Mouse (Mus musculus) heart, postnatal 0 days (tissue): ENCODE data around the gene Med21.

Source experiments
- CTCF ChIP-seq: IDR thresholded peaks from 2 replicates; pipeline ENCODE4 v1.5.1; 2016; ENCODE audit warnings: antibody characterized with exemption, control low read depth, low read depth
- EP300 ChIP-seq: IDR thresholded peaks from 2 replicates; pipeline ENCODE4 v1.6.1; 2016; ENCODE audit warnings: antibody characterized with exemption, low read depth

DNA sequence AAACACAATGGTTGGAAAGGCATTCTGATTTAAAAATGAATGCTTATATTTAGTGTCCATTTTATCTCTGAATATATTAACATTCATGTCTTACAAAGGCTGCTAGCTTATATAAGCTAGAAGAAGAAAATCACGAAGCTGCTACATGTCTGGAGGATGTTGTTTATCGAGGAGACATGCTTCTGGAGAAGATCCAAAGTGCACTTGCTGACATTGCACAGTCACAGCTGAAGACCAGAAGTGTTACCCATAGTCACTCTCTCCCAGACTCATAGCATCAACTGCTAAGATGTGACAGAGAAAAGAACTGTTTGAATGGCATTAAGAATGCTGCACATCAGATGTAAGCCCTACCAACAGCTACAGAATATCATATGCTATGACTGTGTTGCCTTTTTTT lies 7.7 kb downstream of the Med21 start:
- TF ChIP-seq CTCF = no peak
- TF ChIP-seq EP300 = no peak
